Mouse (Mus musculus): Measurements from ENCODE around the gene Mip.

- no peak for TF ChIP-seq CTCF (conservative IDR thresholded peaks at IDR 0.05 in 1 of 2, IDR thresholded peaks at IDR 0.05 in 1 of 2; ENCODE audit: low read depth in 2 of 2, low read length in 2 of 2)
- peak; percentile 86 for TF ChIP-seq POLR2A (IDR thresholded peaks at IDR 0.05; ENCODE audit: low read depth, low read length)
- TF ChIP-seq USF2 (conservative IDR thresholded peaks at IDR 0.05; ENCODE audit: low read depth, low read length), result no peak
Measured at GRCm38 (mm10) chr10:128231697-128232419, 6.2 kb downstream of the Mip start, which contains the start of gene Timeless.
